Mouse (Mus musculus) forebrain, embryonic 11.5 days (tissue): Measurements from ENCODE around the gene Wfdc6a. TPM values are rescaled to one million over a fixed set of nuclear protein-coding genes. Genes with fewer than 3 reads are reported as not detected.

Experiments
- ATAC-seq: fragments of 200-750 bp; cut with Nextera tagmentation; replicated peaks from 2 replicates; pipeline ENCODE4 v1.8.0; 2017; ENCODE audit warnings: moderate TSS enrichment; ENCODE audit not compliant: low FRiP score
- DNase-seq: peaks from one replicate; pipeline ENCODE4 v3.0.0-alpha.2; 2017; ENCODE audit warnings: low spot score
- H3K27ac ChIP-seq: fragments of 300-500 bp; sonication (generic); 2 replicates; pipeline ENCODE4 v1.5.1; 2014; ENCODE audit warnings: low read depth, low read length
- H3K27me3 ChIP-seq: fragments of 300-500 bp; sonication (generic); 2 replicates; pipeline ENCODE4 v1.6.1; 2014; ENCODE audit warnings: mild to moderate bottlenecking, low read length, mixed read lengths; ENCODE audit not compliant: control insufficient read depth, insufficient read depth
- H3K36me3 ChIP-seq: fragments of 300-500 bp; sonication (generic); 2 replicates; pipeline ENCODE4 v1.6.1; 2014; ENCODE audit warnings: mild to moderate bottlenecking, low read length, moderate library complexity, mixed read lengths; ENCODE audit not compliant: control insufficient read depth, insufficient read depth
- H3K4me1 ChIP-seq: fragments of 300-500 bp; sonication (generic); replicated peaks from 2 replicates; pipeline ENCODE4 v1.6.1; 2014; ENCODE audit warnings: low read length, mixed read lengths; ENCODE audit not compliant: control insufficient read depth, insufficient read depth
- H3K4me2 ChIP-seq: fragments of 300-500 bp; sonication (generic); 2 replicates; pipeline ENCODE4 v1.6.1; 2014; ENCODE audit warnings: low read depth, mild to moderate bottlenecking, low read length, moderate library complexity, mixed read lengths; ENCODE audit not compliant: severe bottlenecking
- H3K4me3 ChIP-seq: fragments of 300-500 bp; sonication (generic); 2 replicates; pipeline ENCODE4 v1.5.1; 2014; ENCODE audit warnings: low read depth, low read length
- H3K9ac ChIP-seq: fragments of 300-500 bp; sonication (generic); 2 replicates; pipeline ENCODE4 v1.6.1; 2014; ENCODE audit warnings: low read length
- H3K9me3 ChIP-seq: fragments of 300-500 bp; sonication (generic); 2 replicates; pipeline ENCODE4 v1.6.1; 2016; ENCODE audit warnings: low read length, mixed read lengths; ENCODE audit not compliant: control insufficient read depth
- WGBS: fragments of 180-500 bp; shearing (Covaris S2); extraction: QIAGEN DNeasy Blood & Tissue Kit; methylation state at CpG from one replicate; pipeline ENCODE4 v1.1.7; 2014; 5-methylcytosine and 5-hydroxymethylcytosine counted together
- polyA plus RNA-seq: library from polyadenylated mRNA; unstranded; fragments of >200 nt; fragmentation: Nextera tagmentation; extraction: Ambion mirVana; gene quantifications from 2 replicates; pipeline ENCODE4 v1.2.1, GENCODE M21; 2014

Wfdc6a gene
- polyA plus RNA-seq, 1 experiment from 2014 or later: not detected

GRCm38 (mm10) chr2:164560106-164560505 is 25.1 kb downstream of the Wfdc6a start:
- 92% methylated on average over 8 of the region's 8 CpGs for WGBS
- peaks cover 10% of the 10 kb centered on the region; the same call in 1 of the 2 replicates for H3K4me1 ChIP-seq
- H3K4me3 ChIP-seq: no peak overlapping the region
- H3K36me3 ChIP-seq: no peaks in the 10 kb centered on the region
- H3K27me3 ChIP-seq: no peaks in the 10 kb centered on the region; the same call in 1 of the 2 replicates
- ATAC-seq: no peak
- H3K27ac ChIP-seq: no peak overlapping the region
- H3K9ac ChIP-seq: no peak overlapping the region
- no peak for DNase-seq
- no peak overlapping the region for H3K4me2 ChIP-seq
- no peaks in the 10 kb centered on the region for H3K9me3 ChIP-seq

- no peaks in the 10 kb centered on the region; the same call in 1 of the 2 replicates for H3K27me3 ChIP-seq
- H3K27ac ChIP-seq: no peak overlapping the region
- no peak overlapping the region for H3K4me2 ChIP-seq
- DNase-seq (no peak), ATAC-seq (no peak)
- H3K4me3 ChIP-seq: no peak overlapping the region
- no peak overlapping the region for H3K9ac ChIP-seq
- no peaks in the 10 kb centered on the region for H3K9me3 ChIP-seq
- H3K4me1 ChIP-seq: peaks cover 10% of the 10 kb centered on the region; the same call in 1 of the 2 replicates
- 47% methylated on average over 16 of the region's 16 CpGs for WGBS
- no peaks in the 10 kb centered on the region for H3K36me3 ChIP-seq
Measured at GRCm38 (mm10) chr2:164558991-164559645, 26.1 kb downstream of the Wfdc6a start.

GRCm38 (mm10) chr2:164558426-164558825 is 26.8 kb downstream of the Wfdc6a start:
- H3K36me3 ChIP-seq: no peaks in the 10 kb centered on the region
- no peak for DNase-seq
- H3K9ac ChIP-seq: no peak overlapping the region
- no peaks in the 10 kb centered on the region; the same call in 1 of the 2 replicates for H3K27me3 ChIP-seq
- no peaks in the 10 kb centered on the region for H3K9me3 ChIP-seq
- H3K4me3 ChIP-seq: no peak overlapping the region
- 86% methylated on average over 8 of the region's 8 CpGs for WGBS
- no peak for ATAC-seq
- H3K4me2 ChIP-seq: no peak overlapping the region
- H3K27ac ChIP-seq: no peak overlapping the region
- peaks cover 10% of the 10 kb centered on the region; the same call in 1 of the 2 replicates for H3K4me1 ChIP-seq

- DNase-seq (no peak), ATAC-seq (no peak)
- Histone ChIP-seq H3K36me3 (no peaks in the 10 kb centered on the region), H3K27ac (no peak overlapping the region), H3K4me1 (0 out of 2 replicates have a peak, but pooled peaks cover 3% of the 10 kb centered on the region), H3K4me3 (no peak overlapping the region), H3K9me3 (no peaks in the 10 kb centered on the region), H3K9ac (no peak overlapping the region), H3K4me2 (no peak overlapping the region), H3K27me3 (no peaks in the 10 kb centered on the region)
- 89% methylated on average over 9 of the region's 9 CpGs for WGBS
Measured at GRCm38 (mm10) chr2:164551502-164551901, 33.7 kb downstream of the Wfdc6a start.

DNA sequence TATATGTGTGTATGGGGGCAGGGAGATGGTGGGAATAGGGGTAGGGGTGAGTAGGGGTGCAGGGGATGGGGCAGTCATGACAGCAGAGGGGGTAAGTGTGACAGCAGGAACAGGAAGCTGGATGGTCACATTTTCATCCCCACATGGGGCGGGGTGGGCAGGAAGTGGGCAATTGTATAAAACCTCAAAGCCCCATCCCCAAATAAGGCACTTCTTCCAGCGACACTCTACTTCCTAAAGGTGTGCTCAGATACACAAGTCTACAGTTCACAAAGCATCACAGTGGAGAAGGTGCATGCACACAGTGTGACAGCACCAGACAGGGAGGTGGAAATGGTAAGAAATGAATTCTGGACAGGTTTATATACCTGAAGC is 34.4 kb downstream of the Wfdc6a start:
- WGBS: 73% methylated on average over 2 of the region's 2 CpGs
- 0 out of 2 replicates have a peak, but pooled peaks cover 3% of the 10 kb centered on the region for H3K4me1 ChIP-seq
- H3K4me3 ChIP-seq: no peak overlapping the region
- no peaks in the 10 kb centered on the region for H3K27me3 ChIP-seq
- no peak overlapping the region for H3K4me2 ChIP-seq
- H3K27ac ChIP-seq: no peak overlapping the region
- no peak overlapping the region for H3K9ac ChIP-seq
- DNase-seq: no peak
- ATAC-seq: no peak
- H3K36me3 ChIP-seq: no peaks in the 10 kb centered on the region
- no peaks in the 10 kb centered on the region for H3K9me3 ChIP-seq

- no peak overlapping the region for H3K4me2 ChIP-seq
- no peaks in the 10 kb centered on the region for H3K9me3 ChIP-seq
- H3K9ac ChIP-seq: peak overlapping the region; percentile 23; the same call in 1 of the 2 replicates
- peak; percentile 54 for DNase-seq
- H3K36me3 ChIP-seq: no peaks in the 10 kb centered on the region
- ATAC-seq: no peak
- H3K27me3 ChIP-seq: no peaks in the 10 kb centered on the region
- no peak overlapping the region for H3K27ac ChIP-seq
- 19% methylated on average over 10 of the region's 10 CpGs for WGBS
- H3K4me1 ChIP-seq: 0 out of 2 replicates have a peak, but pooled peaks cover 3% of the 10 kb centered on the region
- H3K4me3 ChIP-seq: no peak overlapping the region
Measured at GRCm38 (mm10) chr2:164549963-164550894, 35.0 kb downstream of the Wfdc6a start.

- no peaks in the 10 kb centered on the region for H3K36me3 ChIP-seq
- H3K4me2 ChIP-seq: no peak overlapping the region
- DNase-seq (no peak), ATAC-seq (no peak)
- no peaks in the 10 kb centered on the region for H3K9me3 ChIP-seq
- no peak overlapping the region for H3K9ac ChIP-seq
- H3K4me1 ChIP-seq: 0 out of 2 replicates have a peak, but pooled peaks cover 3% of the 10 kb centered on the region
- no peak overlapping the region for H3K27ac ChIP-seq
- H3K4me3 ChIP-seq: no peak overlapping the region
- WGBS: 46% methylated on average over 4 of the region's 4 CpGs
- H3K27me3 ChIP-seq: no peaks in the 10 kb centered on the region
Measured at GRCm38 (mm10) chr2:164549338-164549737, 35.9 kb downstream of the Wfdc6a start.

DNA sequence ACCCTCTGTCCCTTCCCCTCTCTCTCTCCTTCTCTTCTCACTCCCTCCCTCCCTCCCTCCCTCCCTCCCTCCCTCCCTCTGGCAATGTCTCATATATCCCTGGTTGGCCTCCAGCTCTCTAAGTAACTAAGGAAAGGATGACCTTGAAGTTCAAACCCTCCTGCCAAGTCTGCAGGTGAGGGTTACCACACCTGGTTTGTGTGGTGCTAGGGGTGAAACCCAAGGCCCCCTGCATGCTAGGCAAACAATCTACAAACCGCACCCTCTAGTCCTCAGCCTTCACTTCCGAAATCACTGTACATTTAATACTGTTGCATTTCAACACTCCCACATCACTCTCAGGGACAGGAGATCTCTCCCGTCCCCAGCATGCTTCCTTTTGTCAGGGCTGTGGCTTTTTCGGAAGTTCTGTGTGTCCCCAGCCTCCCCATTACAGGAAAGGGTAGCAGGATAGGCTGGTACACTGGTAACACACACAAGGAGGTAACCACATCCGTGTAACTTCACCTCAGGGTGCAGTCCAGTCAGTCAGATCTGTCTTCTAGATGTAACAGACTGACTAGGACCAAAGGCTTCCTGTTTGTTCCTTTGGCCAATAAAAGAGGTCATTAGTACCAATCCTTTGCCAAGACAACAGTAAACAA is 40.7 kb downstream of the Wfdc6a start:
- no peak overlapping the region for H3K4me2 ChIP-seq
- ATAC-seq: no peak
- no peak overlapping the region for H3K27ac ChIP-seq
- DNase-seq: no peak
- H3K9ac ChIP-seq: no peak overlapping the region
- H3K4me1 ChIP-seq: no peaks in the 10 kb centered on the region
- 59% methylated on average over 5 of the region's 5 CpGs for WGBS
- H3K4me3 ChIP-seq: no peak overlapping the region
- no peaks in the 10 kb centered on the region for H3K27me3 ChIP-seq
- no peaks in the 10 kb centered on the region for H3K9me3 ChIP-seq
- H3K36me3 ChIP-seq: no peaks in the 10 kb centered on the region
